ENCODE assay signal across 37 mouse cellular contexts in the genomic region with DNA sequence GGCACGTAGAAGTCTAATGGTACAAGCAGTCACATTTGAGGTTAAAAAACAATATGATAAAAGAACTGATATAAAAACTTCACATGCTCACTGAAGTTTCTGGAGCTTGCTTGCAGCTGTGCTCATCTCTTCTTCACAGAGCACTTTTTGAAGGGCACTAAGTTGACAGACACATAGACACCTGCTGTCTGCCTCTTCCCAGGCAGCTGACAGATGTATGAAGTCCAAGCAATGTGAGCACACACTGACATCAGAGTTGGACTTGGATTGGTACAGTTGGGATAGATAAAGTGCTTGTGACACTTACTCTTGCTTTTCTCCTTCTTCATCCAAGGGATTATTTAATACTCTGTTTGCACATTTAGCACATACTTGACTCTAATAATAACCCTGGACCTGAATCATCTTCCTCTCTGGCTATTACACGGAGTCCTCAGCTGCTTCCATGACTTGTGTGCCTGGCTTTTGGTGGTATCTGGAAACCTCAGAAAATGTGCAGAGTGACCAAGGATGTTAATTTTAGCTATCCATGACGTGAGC. TPM values are rescaled to one million over a fixed set of nuclear protein-coding genes. Genes with fewer than 3 reads are reported as not detected.
A peak's percentile ranks its signal among the peaks of the same experiment; 100 is the strongest.
DNase-seq lines count a peak whose midpoint lies in the region; ATAC-seq and TF ChIP-seq lines count a peak whose summit lies in the region.
"Had no signal": no experiment of that assay in that cellular context is flagged by ENCODE, and none has a peak within 500 bp of the region (broad histone marks: within the 10 kb centered on the region; RNA-seq: fewer than 3 reads in every experiment).

No protein-coding gene starts in this region.

- TF ChIP-seq CTCF in heart, adult 2 months (IDR thresholded peaks at IDR 0.05): no peak
- no peak for TF ChIP-seq CTCF in forebrain, postnatal 0 days (IDR thresholded peaks at IDR 0.05; ENCODE audit: low read depth)

- H3ac ChIP-seq in myocyte (ENCODE audit: control insufficient read depth, insufficient read length): no peak overlapping the region

- no peaks in the 10 kb centered on the region for H3K9me3 ChIP-seq in forebrain, postnatal 0 days (ENCODE audit: low read length)
- H3K9me3 ChIP-seq: embryonic facial prominence, embryonic 10.5 days; embryonic facial prominence, embryonic 15.5 days; forebrain, embryonic 12.5 days; G1E; limb, embryonic 12.5 days; liver, embryonic 15.5 days; lung, embryonic 15.5 days; neural tube, embryonic 12.5 days had no signal

- TF ChIP-seq EP300 in heart, adult 2 months (IDR thresholded peaks at IDR 0.05; ENCODE audit: insufficient read depth, low read depth, low read length): no peak

- peaks cover 2% of the 10 kb centered on the region; the same call in 1 of the 2 replicates for H3K36me3 ChIP-seq in heart, adult 2 months (ENCODE audit: control insufficient read depth, insufficient read depth, low read length)
- H3K36me3 ChIP-seq in myocyte (ENCODE audit: control insufficient read depth, insufficient read depth): no peaks in the 10 kb centered on the region
- H3K36me3 ChIP-seq in forebrain, postnatal 0 days (ENCODE audit: insufficient read depth): no peaks in the 10 kb centered on the region
- H3K36me3 ChIP-seq: embryonic facial prominence, embryonic 10.5 days; embryonic facial prominence, embryonic 15.5 days; forebrain, embryonic 12.5 days; G1E; limb, embryonic 12.5 days; liver, embryonic 15.5 days; lung, embryonic 15.5 days; neural tube, embryonic 12.5 days had no signal

- no peak overlapping the region for H3K4me3 ChIP-seq in heart, adult 2 months
- no peak overlapping the region for H3K4me3 ChIP-seq in myocyte
- H3K4me3 ChIP-seq in forebrain, postnatal 0 days (ENCODE audit: low read depth, low read length): no peak overlapping the region
- H3K4me3 ChIP-seq: embryonic facial prominence, embryonic 10.5 days; embryonic facial prominence, embryonic 15.5 days; forebrain, embryonic 12.5 days; left cerebral cortex, adult 2 months; limb, embryonic 12.5 days; liver, embryonic 15.5 days; lung, embryonic 15.5 days; neural tube, embryonic 12.5 days had no signal

- H3K4me2 ChIP-seq in myocyte (ENCODE audit: low read depth): peak overlapping the region; percentile 3
- no peak overlapping the region for H3K4me2 ChIP-seq in forebrain, postnatal 0 days (ENCODE audit: low read depth)
- H3K4me2 ChIP-seq: embryonic facial prominence, embryonic 15.5 days; forebrain, embryonic 12.5 days; hindbrain, embryonic 14.5 days; limb, embryonic 12.5 days; liver, embryonic 15.5 days; lung, embryonic 15.5 days; midbrain, embryonic 11.5 days; neural tube, embryonic 12.5 days had no signal

- intact Hi-C loops in heart, adult 2 months (cut with DNase I): no loop called here
- intact Hi-C loops in heart, postnatal 14 days (cut with DNase I): loop anchor here (5.0 kb wide), 1 partner anchor 56 kb away; the partner anchor contains the start of gene Otud1

- H3K9ac ChIP-seq in heart, adult 2 months (ENCODE audit: low read depth, low read length): no peak overlapping the region
- no peak overlapping the region for H3K9ac ChIP-seq in forebrain, postnatal 0 days
- H3K9ac ChIP-seq: embryonic facial prominence, embryonic 15.5 days; forebrain, embryonic 12.5 days; hindbrain, embryonic 14.5 days; limb, embryonic 12.5 days; liver, embryonic 15.5 days; lung, embryonic 15.5 days; neural tube, embryonic 12.5 days had no signal

- TF ChIP-seq POLR2A in heart, adult 2 months (IDR thresholded peaks at IDR 0.05; ENCODE audit: insufficient read depth, low read depth, low read length): no peak
- no peak for TF ChIP-seq POLR2A in myocyte (IDR thresholded peaks at IDR 0.05; ENCODE audit: insufficient read length, low read depth)

- peak overlapping the region; percentile 4; the same call in 1 of the 2 replicates for H3K27ac ChIP-seq in heart, adult 2 months
- H3K27ac ChIP-seq in forebrain, postnatal 0 days (ENCODE audit: low read depth, low read length): no peak overlapping the region
- H3K27ac ChIP-seq: embryonic facial prominence, embryonic 10.5 days; embryonic facial prominence, embryonic 15.5 days; forebrain, embryonic 12.5 days; hindbrain, embryonic 14.5 days; left cerebral cortex, adult 2 months; limb, embryonic 12.5 days; liver, embryonic 15.5 days; lung, embryonic 15.5 days; neural tube, embryonic 12.5 days had no signal

- no peaks in the 10 kb centered on the region; the same call in 1 of the 2 replicates for H3K4me1 ChIP-seq in heart, adult 2 months (ENCODE audit: control insufficient read depth, insufficient read depth, low read length)
- no peaks in the 10 kb centered on the region for H3K4me1 ChIP-seq in forebrain, postnatal 0 days (ENCODE audit: insufficient read depth)
- H3K4me1 ChIP-seq: embryonic facial prominence, embryonic 10.5 days; embryonic facial prominence, embryonic 15.5 days; forebrain, embryonic 12.5 days; limb, embryonic 12.5 days; liver, embryonic 15.5 days; lung, embryonic 15.5 days; neural tube, embryonic 12.5 days had no signal

- 55% methylated on average over 3 of the region's 3 CpGs for WGBS in heart, adult 2 months
- 86% methylated on average over 3 of the region's 3 CpGs for WGBS in forebrain, postnatal 0 days

- H3K79me2 ChIP-seq in heart, adult 2 months (replicated peaks; ENCODE audit: control insufficient read depth, insufficient read depth, low read length): no peaks in the 10 kb centered on the region
- H3K79me2 ChIP-seq in myocyte (ENCODE audit: control insufficient read depth, insufficient read depth): no peaks in the 10 kb centered on the region

- ATAC-seq in forebrain, postnatal 0 days: no peak
- ATAC-seq: intestine, postnatal 0 days; midbrain, embryonic 16.5 days had no signal

- H3K27me3 ChIP-seq in heart, adult 2 months (ENCODE audit: control insufficient read depth, insufficient read depth, low read length): no peaks in the 10 kb centered on the region
- H3K27me3 ChIP-seq in myocyte (ENCODE audit: control insufficient read depth, insufficient read depth, insufficient read length): no peaks in the 10 kb centered on the region
- no peaks in the 10 kb centered on the region for H3K27me3 ChIP-seq in forebrain, postnatal 0 days (ENCODE audit: insufficient read depth, low read length)
- H3K27me3 ChIP-seq: embryonic facial prominence, embryonic 15.5 days; forebrain, embryonic 12.5 days; limb, embryonic 12.5 days; liver, embryonic 15.5 days; lung, embryonic 15.5 days; neural tube, embryonic 12.5 days had no signal

- peak; percentile 73 for DNase-seq in gastrocnemius, adult 18-20 months (ENCODE audit: low spot score)
- DNase-seq in gastrocnemius, postnatal 10 days: no peak
- peak in 1 of 2 experiments; percentile 10 for DNase-seq in heart, adult 2 months
- no peak for DNase-seq in heart, postnatal 14 days
- DNase-seq in thymus, postnatal 14 days: peak; percentile 54
- DNase-seq in layer of hippocampus, adult 11-12 months (ENCODE audit: low spot score): no peak
- no peak for DNase-seq in forebrain, postnatal 0 days
- DNase-seq: adrenal gland, adult 8-10 months; cerebellum, adult 2 months; cerebellum, postnatal 14 days; kidney, postnatal 14 days; lung, postnatal 36 days; right cerebral cortex, postnatal 4 days had no signal

TF ChIP-seq in myocyte, 11 proteins besides CTCF, POLR2A, EP300 and RAD21:
- TF ChIP-seq CEBPB (IDR thresholded peaks at IDR 0.05; ENCODE audit: insufficient read depth, poor library complexity, severe bottlenecking): no peak
- no peak for TF ChIP-seq USF1 (IDR thresholded peaks at IDR 0.05; ENCODE audit: low read depth)
- no peak for TF ChIP-seq REST (IDR thresholded peaks at IDR 0.05; ENCODE audit: insufficient read depth, insufficient read length)
- no peak for TF ChIP-seq E2F4 (IDR thresholded peaks at IDR 0.05; ENCODE audit: insufficient read depth)
- no peak for TF ChIP-seq SRF (IDR thresholded peaks at IDR 0.05; ENCODE audit: control insufficient read depth, insufficient read length, low read depth)
- no peak for TF ChIP-seq POLR2AphosphoS2 (IDR thresholded peaks at IDR 0.05; ENCODE audit: insufficient read length, low read depth)
- TF ChIP-seq MYOG (IDR thresholded peaks at IDR 0.05; ENCODE audit: control insufficient read depth in 1 of 3, insufficient read depth in 1 of 3, insufficient read length in 2 of 3, low read depth in 2 of 3): peak in 2 of 3 experiments; percentile 67 to 83
- TF ChIP-seq TCF3 (IDR thresholded peaks at IDR 0.05; ENCODE audit: insufficient read length, low read depth): peak; percentile 57
- no peak for TF ChIP-seq MAX (IDR thresholded peaks at IDR 0.05; ENCODE audit: low read depth)
- peak; percentile 88 to 96 (median 95) for TF ChIP-seq MYOD1 (IDR thresholded peaks at IDR 0.05; ENCODE audit: control insufficient read depth in 1 of 3, insufficient read length in 2 of 3, low read depth in 2 of 3)
- peak; percentile 59 for TF ChIP-seq TCF12 (IDR thresholded peaks at IDR 0.05; ENCODE audit: insufficient read depth, poor library complexity, severe bottlenecking)

RNA-seq across cellular contexts. Expression of gene 4921504E06Rik, which starts 47.7 kb away (rescaled TPM):
- not detected for total RNA-seq in gastrocnemius, adult 18-20 months (2021)
- total RNA-seq in gastrocnemius, postnatal 10 days (2021): not detected
- not detected for total RNA-seq in heart, adult 2 months (2021)
- not detected in 2 replicates for polyA plus RNA-seq in heart, adult 2 months (2012; rRNA removed)
- total RNA-seq in heart, postnatal 14 days (2021): not detected
- not detected for polyA plus RNA-seq in myocyte (2012; fragmentation: generic; extraction: Trizol)
- not detected in 2 replicates for total RNA-seq in forebrain, postnatal 0 days (2014; rRNA removed)
- not detected in 2 replicates for polyA plus RNA-seq in forebrain, postnatal 0 days (2015; fragmentation: Nextera tagmentation; extraction: Ambion mirVana)
- total RNA-seq: adrenal gland, adult 8-10 months; adrenal gland, postnatal 4 days; G1E; hematopoietic stem cell, adult 5-6 weeks; layer of hippocampus, adult 18-20 months; layer of hippocampus, postnatal 14 days; left cerebral cortex, adult 2 months; left cerebral cortex, postnatal 25 days; liver, adult 2 months; megakaryocyte, adult 5-6 weeks had no signal
- polyA plus RNA-seq: cerebellum, adult 2 months; embryonic facial prominence, embryonic 10.5 days; forebrain, embryonic 12.5 days; G1E; hindbrain, embryonic 14.5 days; intestine, postnatal 0 days; kidney, embryonic 14.5 days; limb, embryonic 12.5 days; liver, adult 2 months; liver, embryonic 15.5 days; lung, embryonic 15.5 days; midbrain, embryonic 11.5 days; midbrain, embryonic 16.5 days; neural tube, embryonic 12.5 days; stomach, embryonic 14.5 days; urinary bladder, adult 2 months had no signal

RNA-seq across cellular contexts. Expression of gene Otud1, which starts 56.1 kb away (rescaled TPM):
- 100 to 1,000 TPM in 1 of 2 experiments, 10 to 100 TPM in 1; 19.7 to 263 TPM for total RNA-seq in gastrocnemius, adult 18-20 months (2021)
- total RNA-seq in gastrocnemius, postnatal 10 days (2021): 10 to 100 TPM; 17.6 to 25.0 TPM
- 10 to 100 TPM; 22.6 to 27.6 TPM for total RNA-seq in heart, adult 2 months (2021)
- polyA plus RNA-seq in heart, adult 2 months (2012; rRNA removed): 5.0 and 5.7 TPM in 2 replicates
- 10 to 100 TPM; 15.7 to 17.7 TPM for total RNA-seq in heart, postnatal 14 days (2021)
- polyA plus RNA-seq in myocyte (2012; fragmentation: generic; extraction: Trizol): 3.5 TPM
- 7.4 and 10.3 TPM in 2 replicates for total RNA-seq in forebrain, postnatal 0 days (2014; rRNA removed)
- polyA plus RNA-seq in forebrain, postnatal 0 days (2015; fragmentation: Nextera tagmentation; extraction: Ambion mirVana): 3.6 TPM in 2 replicates
- polyA plus RNA-seq: G1E had no signal

Comparison
In these comparisons a context has a peak if more than half of its experiments do, and no peak if none do; other contexts are left out.
1. DNase-seq: peak in gastrocnemius, adult 18-20 months (single experiment) and thymus, postnatal 14 days (single experiment); none in gastrocnemius, postnatal 10 days (single experiment), heart, postnatal 14 days (0 of 2), layer of hippocampus, adult 11-12 months (single experiment) and forebrain, postnatal 0 days (single experiment).